Mouse (Mus musculus) kidney, embryonic 14.5 days (tissue): ENCODE measurements around the gene Wnt10b. TPM values are rescaled to one million over a fixed set of nuclear protein-coding genes. Genes with fewer than 3 reads are reported as not detected.

Source experiments
- ATAC-seq: fragments of 200-750 bp; cut with Nextera tagmentation; 2 replicates; pipeline ENCODE4 v1.8.0; 2017; ENCODE audit warnings: moderate number of reproducible peaks, mild to moderate bottlenecking, moderate TSS enrichment, moderate library complexity; ENCODE audit not compliant: low FRiP score, low TSS enrichment
- H3K27ac ChIP-seq: fragments of 300-500 bp; sonication (generic); 2 replicates; pipeline ENCODE4 v1.5.1; 2014; ENCODE audit warnings: low read depth, mild to moderate bottlenecking, low read length, moderate library complexity, mixed read lengths
- H3K27me3 ChIP-seq: fragments of 300-500 bp; sonication (generic); 2 replicates; pipeline ENCODE4 v1.6.1; 2014; ENCODE audit warnings: mild to moderate bottlenecking, low read length; ENCODE audit not compliant: control insufficient read depth, insufficient read depth
- H3K36me3 ChIP-seq: fragments of 300-500 bp; sonication (generic); 2 replicates; pipeline ENCODE4 v1.6.1; 2014; ENCODE audit warnings: low read length, mixed read lengths; ENCODE audit not compliant: control insufficient read depth, insufficient read depth
- H3K4me1 ChIP-seq: fragments of 300-500 bp; sonication (generic); 2 replicates; pipeline ENCODE4 v1.6.1; 2014; ENCODE audit warnings: low read length, mixed read lengths; ENCODE audit not compliant: control insufficient read depth, insufficient read depth
- H3K4me2 ChIP-seq: fragments of 300-500 bp; sonication (generic); replicated peaks from 2 replicates; pipeline ENCODE4 v1.6.1; 2014; ENCODE audit warnings: low read depth, mild to moderate bottlenecking, low read length
- H3K4me3 ChIP-seq: fragments of 300-500 bp; sonication (generic); 2 replicates; pipeline ENCODE4 v1.5.1; 2014; ENCODE audit warnings: mild to moderate bottlenecking, low read length
- H3K9ac ChIP-seq: fragments of 300-500 bp; sonication (generic); 2 replicates; pipeline ENCODE4 v1.6.1; 2014; ENCODE audit warnings: low read depth, mild to moderate bottlenecking, low read length, moderate library complexity
- H3K9me3 ChIP-seq: fragments of 300-500 bp; sonication (generic); 2 replicates; pipeline ENCODE4 v1.6.1; 2016; ENCODE audit warnings: low read length; ENCODE audit not compliant: control insufficient read depth
- WGBS: fragments of 180-500 bp; shearing (Covaris S2); extraction: QIAGEN DNeasy Blood & Tissue Kit; methylation state at CpG from one replicate; pipeline ENCODE4 v1.1.7; 2014; 5-methylcytosine and 5-hydroxymethylcytosine counted together
- polyA plus RNA-seq: library from polyadenylated mRNA; unstranded; fragments of >200 nt; fragmentation: Nextera tagmentation; extraction: Ambion mirVana; gene quantifications from 2 replicates; pipeline ENCODE4 v1.2.1, GENCODE M21; 2014

Wnt10b gene
- polyA plus RNA-seq, 1 experiment from 2014 or later = not detected

- Histone ChIP-seq H3K27me3 (no peaks in the 10 kb centered on the region), H3K4me3 (no peak overlapping the region), H3K4me1 (peaks cover 19% of the 10 kb centered on the region), H3K9ac (no peak overlapping the region), H3K9me3 (no peaks in the 10 kb centered on the region), H3K36me3 (peaks cover 6% of the 10 kb centered on the region), H3K4me2 (no peak overlapping the region), H3K27ac (no peak overlapping the region)
- no peak for ATAC-seq
- WGBS = 84% methylated on average over 6 of the region's 6 CpGs
These were observed 47.2 kb downstream of the Wnt10b start for GRCm38 (mm10) chr15:98730790-98731189.

GRCm38 (mm10) chr15:98729791-98730545 is 48.0 kb downstream of the Wnt10b start:
- 40% methylated on average over 7 of the region's 7 CpGs for WGBS
- Histone ChIP-seq H3K9me3 (no peaks in the 10 kb centered on the region), H3K9ac (no peak overlapping the region), H3K27ac (no peak overlapping the region), H3K4me2 (no peak overlapping the region), H3K4me3 (no peak overlapping the region), H3K27me3 (no peaks in the 10 kb centered on the region), H3K36me3 (no peaks in the 10 kb centered on the region; the same call in 1 of the 2 replicates), H3K4me1 (peaks cover 19% of the 10 kb centered on the region)
- ATAC-seq = no peak

- Histone ChIP-seq H3K36me3 (no peaks in the 10 kb centered on the region), H3K27ac (no peak overlapping the region), H3K4me2 (peak overlapping the region; percentile 96), H3K27me3 (no peaks in the 10 kb centered on the region), H3K4me1 (peaks cover 25% of the 10 kb centered on the region), H3K9ac (no peak overlapping the region), H3K4me3 (peak overlapping the region; percentile 62; the same call in 1 of the 2 replicates), H3K9me3 (no peaks in the 10 kb centered on the region)
- ATAC-seq = no peak
- WGBS = 24% methylated on average over 9 of the region's 9 CpGs
These were observed 49.6 kb downstream of the Wnt10b start for GRCm38 (mm10) chr15:98728366-98728765.

GRCm38 (mm10) chr15:98727443-98728321 is 50.3 kb downstream of the Wnt10b start, which contains the start of gene Fkbp11:
TSS of gene Fkbp11 (minus strand) at chr15:98728198.
- H3K27ac ChIP-seq = no peak within 1 kb of the TSS
- peaks cover 29% of the 10 kb centered on the region for H3K4me1 ChIP-seq
- H3K9ac ChIP-seq = peak within 1 kb of the TSS; percentile 56
- ATAC-seq = peak; percentile 84
- no peaks in the 10 kb centered on the region for H3K9me3 ChIP-seq
- H3K4me3 ChIP-seq = peak within 1 kb of the TSS; percentile 62
- 1% methylated on average over 39 of the region's 39 CpGs for WGBS
- peak within 1 kb of the TSS; percentile 96 for H3K4me2 ChIP-seq
- H3K36me3 ChIP-seq = no peaks in the 10 kb centered on the region
- no peaks in the 10 kb centered on the region for H3K27me3 ChIP-seq

GRCm38 (mm10) chr15:98726746-98727145 is 51.2 kb downstream of the Wnt10b start:
- Histone ChIP-seq H3K4me3 (peak overlapping the region; percentile 62), H3K9ac (peak overlapping the region; percentile 56; the same call in 1 of the 2 replicates), H3K4me1 (peaks cover 31% of the 10 kb centered on the region), H3K27me3 (no peaks in the 10 kb centered on the region), H3K27ac (no peak overlapping the region), H3K36me3 (no peaks in the 10 kb centered on the region), H3K4me2 (peak overlapping the region; percentile 96), H3K9me3 (no peaks in the 10 kb centered on the region)
- 33% methylated on average over 7 of the region's 7 CpGs for WGBS
- ATAC-seq = no peak

GRCm38 (mm10) chr15:98726079-98726478 is 51.9 kb downstream of the Wnt10b start:
- Histone ChIP-seq H3K27ac (no peak overlapping the region), H3K27me3 (no peaks in the 10 kb centered on the region), H3K9ac (no peak overlapping the region), H3K4me3 (no peak overlapping the region), H3K36me3 (no peaks in the 10 kb centered on the region), H3K4me2 (no peak overlapping the region), H3K4me1 (peaks cover 31% of the 10 kb centered on the region), H3K9me3 (no peaks in the 10 kb centered on the region)
- WGBS = 70% methylated on average over 4 of the region's 4 CpGs
- ATAC-seq = no peak

- Histone ChIP-seq H3K4me2 (peak overlapping the region; percentile 33; the same call in 1 of the 2 replicates), H3K4me1 (peaks cover 31% of the 10 kb centered on the region)
These were observed 53.5 kb downstream of the Wnt10b start for GRCm38 (mm10) chr15:98724441-98724840.

GRCm38 (mm10) chr15:98722854-98723253 is 55.1 kb downstream of the Wnt10b start:
- H3K4me1 ChIP-seq = peaks cover 30% of the 10 kb centered on the region
- no peak overlapping the region for H3K4me3 ChIP-seq
- no peaks in the 10 kb centered on the region for H3K9me3 ChIP-seq
- ATAC-seq = no peak
- H3K9ac ChIP-seq = no peak overlapping the region
- no peaks in the 10 kb centered on the region for H3K36me3 ChIP-seq
- no peak overlapping the region for H3K27ac ChIP-seq
- WGBS = 29% methylated on average over 14 of the region's 14 CpGs
- no peaks in the 10 kb centered on the region for H3K27me3 ChIP-seq
- no peak overlapping the region for H3K4me2 ChIP-seq

More at GRCm38 (mm10) chr15:98724441-98724840, 53.5 kb downstream of the Wnt10b start:
- no peaks in the 10 kb centered on the region for H3K27me3 ChIP-seq
- H3K4me3 ChIP-seq = peak overlapping the region; percentile 10; the same call in 1 of the 2 replicates
- ATAC-seq = no peak
- WGBS = 36% methylated on average over 19 of the region's 19 CpGs
- no peaks in the 10 kb centered on the region for H3K36me3 ChIP-seq
- no peak overlapping the region for H3K9ac ChIP-seq
- no peaks in the 10 kb centered on the region for H3K9me3 ChIP-seq
- no peak overlapping the region for H3K27ac ChIP-seq
